Mouse (Mus musculus) liver, embryonic 14.5 days (tissue): ENCODE results near the gene Plppr4. TPM values are rescaled to one million over a fixed set of nuclear protein-coding genes. Genes with fewer than 3 reads are reported as not detected.

Experiments
- ATAC-seq: fragments of 200-750 bp; cut with Nextera tagmentation; 2 replicates; pipeline ENCODE4 v1.8.0; 2017; ENCODE audit warnings: moderate number of reproducible peaks, mild to moderate bottlenecking, moderate library complexity; ENCODE audit not compliant: insufficient read depth
- DNase-seq, 3 experiments: peaks; one replicate each; pipeline ENCODE4 v3.0.0-alpha.2; 2012 to 2013; ENCODE audit warnings: low read depth in 3 of 3, low spot score in 3 of 3
- H3K27ac ChIP-seq: fragments of 300-500 bp; sonication (generic); 2 replicates; pipeline ENCODE4 v1.5.1; 2014; ENCODE audit warnings: moderate library complexity, mild to moderate bottlenecking, control low read depth, inconsistent platforms
- H3K27me3 ChIP-seq: fragments of 300-500 bp; sonication (generic); 2 replicates; pipeline ENCODE4 v1.6.1; 2014; ENCODE audit warnings: mild to moderate bottlenecking, low read length, moderate library complexity; ENCODE audit not compliant: control insufficient read depth, insufficient read depth
- H3K36me3 ChIP-seq: fragments of 300-500 bp; sonication (generic); replicated peaks from 2 replicates; pipeline ENCODE4 v1.6.1; 2014; ENCODE audit warnings: low read depth; ENCODE audit not compliant: control insufficient read depth, insufficient read depth
- H3K4me1 ChIP-seq, 2 experiments: fragments of 200-500 bp in 1 of 2; fragments of 300-500 bp in 1 of 2; sonication (generic) in 1 of 2; replicated peaks; 2 replicates each; pipeline ENCODE4 v1.6.1; 2012 to 2014; ENCODE audit warnings: antibody characterized with exemption in 1 of 2, inconsistent platforms in 1 of 2, low read length in 1 of 2; ENCODE audit not compliant: control insufficient read depth in 2 of 2, insufficient read depth in 2 of 2
- H3K4me2 ChIP-seq: fragments of 300-500 bp; sonication (generic); 2 replicates; pipeline ENCODE4 v1.6.1; 2014; ENCODE audit warnings: low read depth, mild to moderate bottlenecking, control low read depth, moderate library complexity
- H3K4me3 ChIP-seq, 2 experiments: fragments of 200-500 bp in 1 of 2; fragments of 300-500 bp in 1 of 2; sonication (generic) in 1 of 2; 2 replicates each; pipeline ENCODE4 v1.5.1; 2012 to 2014; ENCODE audit warnings: low read depth in 2 of 2, low read length in 2 of 2, mild to moderate bottlenecking in 2 of 2, control low read depth in 1 of 2, inconsistent platforms in 1 of 2, moderate library complexity in 1 of 2; ENCODE audit not compliant: insufficient read depth in 1 of 2
- H3K9ac ChIP-seq: fragments of 300-500 bp; sonication (generic); replicated peaks from 2 replicates; pipeline ENCODE4 v1.6.1; 2014; ENCODE audit warnings: mild to moderate bottlenecking, control low read depth, moderate library complexity
- H3K9me3 ChIP-seq: fragments of 300-500 bp; sonication (generic); 2 replicates; pipeline ENCODE4 v1.6.1; 2016; ENCODE audit warnings: low read length, mixed read lengths; ENCODE audit not compliant: control insufficient read depth
- CTCF ChIP-seq: IDR thresholded peaks from 2 replicates; pipeline ENCODE4 v1.5.1; 2016; ENCODE audit warnings: antibody characterized with exemption, low read depth, control low read depth
- EP300 ChIP-seq: IDR thresholded peaks from 2 replicates; pipeline ENCODE4 v1.6.1; 2016; ENCODE audit warnings: antibody characterized with exemption, low read depth
- WGBS: fragments of 180-500 bp; shearing (Covaris S2); extraction: QIAGEN DNeasy Blood & Tissue Kit; methylation state at CpG from one replicate; pipeline ENCODE4 v1.1.7; 2014; ENCODE audit not compliant: insufficient replicate concordance; 5-methylcytosine and 5-hydroxymethylcytosine counted together
- polyA plus RNA-seq, 2 experiments: library from polyadenylated mRNA; depleted of rRNA in 1 of 2; stranded (reverse) in 1 of 2; unstranded in 1 of 2; fragments of >200 nt; fragmentation: Nextera tagmentation in 1 of 2; extraction: Ambion mirVana in 1 of 2; gene quantifications; 2 replicates each; pipeline versions ENCODE4 v1.2.1 to v1.2.3; 2012 to 2014

The Plppr4 gene
- polyA plus RNA-seq, 2 experiments, result 0.01 TPM; not detected in 1

DNA sequence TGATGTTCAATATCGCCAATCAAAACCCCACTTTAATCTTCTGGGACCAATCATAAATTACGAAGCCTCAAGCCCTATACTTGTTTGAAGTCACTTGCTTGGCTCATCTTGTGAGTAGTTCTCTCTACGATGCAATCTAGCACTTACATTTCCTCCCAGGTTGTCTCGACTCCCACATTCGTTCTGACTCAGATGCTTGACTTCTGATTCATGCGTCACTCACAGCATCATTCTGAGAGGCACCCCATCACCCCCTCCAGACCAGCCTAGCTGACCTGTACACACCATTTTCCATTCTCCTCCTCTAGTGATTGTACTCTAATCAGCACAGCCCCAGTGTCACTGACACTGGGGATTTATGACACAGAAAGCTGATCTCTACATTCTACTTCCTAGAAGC lies 31.2 kb downstream of the Plppr4 start:
- no peak for TF ChIP-seq EP300
- TF ChIP-seq CTCF, result no peak
- Histone ChIP-seq H3K27me3 (no peaks in the 10 kb centered on the region), H3K9me3 (no peaks in the 10 kb centered on the region), H3K4me3 (no peak overlapping the region), H3K4me1 (no peaks in the 10 kb centered on the region), H3K4me2 (no peak overlapping the region), H3K9ac (no peak overlapping the region), H3K27ac (no peak overlapping the region), H3K36me3 (no peaks in the 10 kb centered on the region)
- ATAC-seq (no peak), DNase-seq (no peak)
- WGBS, result 64% methylated on average over 6 of the region's 6 CpGs

DNA sequence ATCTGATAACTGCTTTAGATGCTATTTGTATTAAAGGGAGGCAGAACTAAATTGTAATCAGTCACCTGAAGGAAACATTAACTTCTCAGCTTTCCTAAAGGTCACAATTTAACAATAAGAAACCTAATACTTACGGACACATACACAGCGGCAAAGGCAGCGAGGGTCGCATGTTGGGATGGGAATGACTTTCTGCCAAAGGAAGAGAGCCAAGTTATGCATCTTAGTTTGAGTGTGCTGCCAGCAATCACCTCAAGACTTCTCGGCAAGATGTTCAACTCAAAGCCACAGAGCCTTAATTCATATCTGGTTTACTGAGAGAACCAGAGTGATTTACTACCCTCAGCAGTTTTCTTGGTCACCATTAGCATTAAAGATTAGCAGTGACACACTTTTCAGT lies 34.1 kb downstream of the Plppr4 start:
- Histone ChIP-seq H3K4me2 (no peak overlapping the region), H3K9ac (no peak overlapping the region), H3K27me3 (no peaks in the 10 kb centered on the region), H3K36me3 (no peaks in the 10 kb centered on the region), H3K27ac (no peak overlapping the region), H3K4me1 (no peaks in the 10 kb centered on the region), H3K9me3 (no peaks in the 10 kb centered on the region; the same call in 1 of the 2 replicates), H3K4me3 (no peak overlapping the region)
- WGBS, result 70% methylated on average over 5 of the region's 5 CpGs
- TF ChIP-seq CTCF (no peak), EP300 (no peak)
- DNase-seq (no peak), ATAC-seq (no peak)

DNA sequence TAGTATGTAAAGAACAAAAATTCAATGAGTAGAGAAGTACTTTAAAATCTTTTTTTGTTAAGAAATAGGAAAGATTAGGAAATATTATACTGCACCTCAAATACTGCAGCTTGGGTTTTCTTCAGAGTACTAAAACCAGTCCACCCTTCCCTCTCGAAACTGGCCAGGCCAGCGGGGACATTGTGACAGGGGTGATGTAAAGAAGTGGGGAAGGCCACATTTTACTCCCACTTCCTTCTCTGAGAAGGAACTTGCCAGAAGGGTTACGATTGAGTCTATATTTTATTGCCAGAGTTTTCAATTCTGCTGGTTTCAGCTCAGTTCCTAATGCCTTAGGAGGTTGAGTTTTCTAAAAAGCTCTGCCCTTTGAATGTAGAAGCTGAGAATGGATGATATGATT lies 41.0 kb downstream of the Plppr4 start:
- no peaks in the 10 kb centered on the region for H3K27me3 ChIP-seq
- DNase-seq (no peak), ATAC-seq (no peak)
- no peak overlapping the region for H3K4me3 ChIP-seq
- TF ChIP-seq CTCF (no peak), EP300 (no peak)
- H3K27ac ChIP-seq, result no peak overlapping the region
- no peak overlapping the region for H3K9ac ChIP-seq
- no peaks in the 10 kb centered on the region; the same call in 1 of the 2 replicates for H3K9me3 ChIP-seq
- H3K4me2 ChIP-seq, result no peak overlapping the region
- H3K36me3 ChIP-seq, result no peaks in the 10 kb centered on the region
- WGBS, result 50% methylated on average over 3 of the region's 3 CpGs
- H3K4me1 ChIP-seq, result no peaks in the 10 kb centered on the region

- no peak for TF ChIP-seq CTCF
- no peak for TF ChIP-seq EP300
- WGBS, result 62% methylated on average over 4 of the region's 4 CpGs
- no peaks in the 10 kb centered on the region for H3K4me1 ChIP-seq
- H3K9me3 ChIP-seq, result no peaks in the 10 kb centered on the region
- no peaks in the 10 kb centered on the region for H3K27me3 ChIP-seq
- no peak overlapping the region for H3K4me2 ChIP-seq
- no peak overlapping the region for H3K4me3 ChIP-seq
- ATAC-seq (no peak), DNase-seq (no peak)
- H3K27ac ChIP-seq, result no peak overlapping the region
- no peak overlapping the region for H3K9ac ChIP-seq
- no peaks in the 10 kb centered on the region for H3K36me3 ChIP-seq
These were observed 47.3 kb downstream of the Plppr4 start for GRCm38 (mm10) chr3:117313339-117313738.

DNA sequence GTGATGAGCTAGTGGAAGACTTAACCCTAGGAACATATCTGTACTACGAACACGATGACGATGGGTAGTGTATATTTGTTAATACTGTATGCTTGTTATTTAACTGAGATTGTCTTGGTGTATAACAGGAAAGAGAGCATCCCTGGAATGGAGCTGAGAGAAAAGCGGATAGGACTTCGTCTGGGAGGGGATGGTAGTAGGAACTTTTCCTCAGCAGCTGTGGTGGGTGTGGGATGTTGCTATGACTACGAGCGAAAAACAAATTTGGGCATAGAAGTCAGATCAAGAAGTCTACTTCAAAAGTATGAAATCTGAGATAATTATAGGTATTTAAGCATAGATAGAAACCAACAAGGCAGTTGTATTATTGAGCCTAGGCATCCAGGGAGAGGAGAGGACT lies 48.6 kb downstream of the Plppr4 start:
- Histone ChIP-seq H3K36me3 (no peaks in the 10 kb centered on the region), H3K27me3 (no peaks in the 10 kb centered on the region), H3K4me1 (no peaks in the 10 kb centered on the region), H3K27ac (no peak overlapping the region), H3K4me3 (no peak overlapping the region), H3K4me2 (no peak overlapping the region), H3K9me3 (no peaks in the 10 kb centered on the region), H3K9ac (no peak overlapping the region)
- DNase-seq (no peak), ATAC-seq (no peak)
- TF ChIP-seq EP300 (no peak), CTCF (no peak)
- WGBS, result 73% methylated on average over 7 of the region's 7 CpGs
